Mouse (Mus musculus): ENCODE data around the gene Tmem255b.

Gene Tmem255b

DNA sequence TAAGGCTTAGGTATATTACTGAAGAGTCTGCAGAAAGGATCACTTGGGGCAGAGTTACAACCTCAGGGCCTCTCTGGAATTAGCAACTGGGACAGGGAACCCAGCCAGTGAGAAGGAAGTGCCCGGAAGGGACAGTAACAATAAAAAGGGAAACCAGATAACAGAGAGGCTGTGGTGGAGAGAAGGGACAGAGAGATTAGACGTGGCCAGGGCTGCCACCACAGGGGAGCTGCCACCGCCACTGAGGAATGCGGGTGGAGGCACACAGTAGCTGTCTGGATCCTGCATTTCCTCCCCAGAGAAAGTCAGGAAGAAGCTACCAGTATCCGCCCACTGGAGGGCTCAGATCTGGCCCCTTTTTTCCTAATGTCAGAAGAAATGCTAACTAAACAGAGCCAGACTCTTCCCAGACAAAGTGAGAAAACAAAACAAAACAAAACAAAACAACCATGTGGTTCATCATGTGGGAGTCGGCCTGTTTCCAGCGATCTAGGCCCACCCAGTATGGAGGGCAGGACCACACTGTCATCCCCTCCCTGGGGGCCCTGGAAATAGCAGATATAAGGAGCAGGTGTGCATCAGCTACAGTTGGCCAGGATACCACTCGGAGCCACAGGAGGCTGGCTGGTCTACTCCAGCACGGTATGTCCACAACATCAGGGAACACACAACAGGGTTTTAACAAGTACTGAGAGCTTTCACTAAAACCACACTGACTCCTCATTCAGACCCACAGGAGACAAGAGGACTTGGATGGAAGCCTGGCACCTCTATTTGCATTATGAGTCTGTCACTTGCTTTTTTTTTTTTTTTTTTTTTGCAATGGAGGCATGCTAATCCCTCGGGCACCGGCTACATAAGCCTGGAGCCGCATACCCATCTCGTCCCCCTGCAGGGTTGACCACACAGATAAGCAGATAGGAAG, 55.3 kb downstream of the Tmem255b start:
- no peak for ATAC-seq (ENCODE audit: insufficient number of reproducible peaks, low FRiP score, low TSS enrichment)

DNA sequence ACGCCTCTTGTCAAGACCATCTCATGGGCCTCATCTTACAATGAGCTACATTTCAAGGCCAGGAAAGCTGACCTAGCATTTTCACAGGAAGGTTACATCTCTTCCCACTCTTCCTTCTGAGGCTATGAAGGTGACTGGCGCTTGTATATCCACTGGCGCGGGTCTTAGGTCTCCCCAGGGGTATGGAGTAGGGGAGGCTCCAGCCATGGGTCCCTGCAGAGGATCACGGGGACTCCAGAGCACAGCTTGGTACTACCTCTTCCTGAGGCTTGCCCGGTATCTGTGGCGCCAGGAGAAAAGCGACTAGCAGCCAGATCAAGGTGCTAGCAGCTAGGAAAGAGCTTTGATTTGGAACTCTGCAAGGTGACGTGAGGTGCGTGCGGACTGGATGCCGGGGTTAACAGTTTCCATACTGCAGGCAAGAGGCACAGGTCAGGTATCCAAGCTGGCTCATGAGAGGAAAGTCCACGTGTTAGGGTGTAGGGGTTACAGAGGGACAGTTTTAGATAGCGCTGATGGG, 56.6 kb downstream of the Tmem255b start:
- no peak for ATAC-seq (ENCODE audit: insufficient number of reproducible peaks, low FRiP score, low TSS enrichment)

DNA sequence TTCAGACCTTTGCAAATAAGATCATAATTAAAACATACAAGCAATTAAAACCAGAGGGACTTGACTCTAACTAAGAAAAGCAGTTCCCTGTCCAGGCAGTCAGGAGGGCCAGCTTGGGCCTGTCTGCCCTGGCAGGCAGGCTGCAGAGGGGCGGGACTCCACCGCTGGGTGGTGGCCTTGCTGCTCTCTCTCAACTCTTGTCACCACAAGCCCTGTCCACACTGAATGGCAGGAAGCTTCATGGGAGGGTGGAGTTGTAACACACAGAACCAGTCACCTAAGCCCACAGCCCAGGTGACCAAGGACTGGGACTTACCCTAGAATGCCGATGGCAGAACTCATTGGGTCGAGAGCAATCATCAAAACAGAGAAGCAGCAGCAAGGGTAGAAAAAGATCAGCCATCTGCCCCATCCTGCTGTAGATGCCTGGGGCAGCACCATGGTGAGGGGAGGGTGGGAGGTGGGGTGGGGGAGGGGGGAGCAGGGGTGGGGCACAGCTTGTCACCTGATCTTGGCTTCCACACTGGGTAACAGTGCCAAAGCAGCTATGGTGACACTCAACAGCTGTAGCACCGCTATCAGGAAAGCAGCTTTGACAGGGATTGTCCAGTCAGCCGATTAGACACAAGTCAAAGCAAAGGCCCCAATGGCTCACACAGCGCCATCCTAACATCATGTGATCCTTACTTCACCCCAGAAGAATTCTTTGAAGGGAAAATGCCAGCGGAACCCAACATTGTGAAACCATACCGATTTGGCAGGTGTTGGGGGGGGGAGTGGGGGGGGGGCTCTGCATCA, 57.4 kb downstream of the Tmem255b start:
- no peak for ATAC-seq (ENCODE audit: insufficient number of reproducible peaks, low FRiP score, low TSS enrichment)

GRCm38 (mm10) chr8:13493011-13493410, 58.0 kb downstream of the Tmem255b start:
- ATAC-seq (ENCODE audit: insufficient number of reproducible peaks, low FRiP score, low TSS enrichment), result no peak

- ATAC-seq (ENCODE audit: insufficient number of reproducible peaks, low FRiP score, low TSS enrichment), result peak; percentile 81
Observed at GRCm38 (mm10) chr8:13493858-13494631, 59.1 kb downstream of the Tmem255b start, which contains the start of gene Gas6. Gene Gas6 (minus strand): TSS chr8:13494490.

GRCm38 (mm10) chr8:13501221-13501620, 66.2 kb downstream of the Tmem255b start:
- no peak for ATAC-seq (ENCODE audit: insufficient number of reproducible peaks, low FRiP score, low TSS enrichment)

DNA sequence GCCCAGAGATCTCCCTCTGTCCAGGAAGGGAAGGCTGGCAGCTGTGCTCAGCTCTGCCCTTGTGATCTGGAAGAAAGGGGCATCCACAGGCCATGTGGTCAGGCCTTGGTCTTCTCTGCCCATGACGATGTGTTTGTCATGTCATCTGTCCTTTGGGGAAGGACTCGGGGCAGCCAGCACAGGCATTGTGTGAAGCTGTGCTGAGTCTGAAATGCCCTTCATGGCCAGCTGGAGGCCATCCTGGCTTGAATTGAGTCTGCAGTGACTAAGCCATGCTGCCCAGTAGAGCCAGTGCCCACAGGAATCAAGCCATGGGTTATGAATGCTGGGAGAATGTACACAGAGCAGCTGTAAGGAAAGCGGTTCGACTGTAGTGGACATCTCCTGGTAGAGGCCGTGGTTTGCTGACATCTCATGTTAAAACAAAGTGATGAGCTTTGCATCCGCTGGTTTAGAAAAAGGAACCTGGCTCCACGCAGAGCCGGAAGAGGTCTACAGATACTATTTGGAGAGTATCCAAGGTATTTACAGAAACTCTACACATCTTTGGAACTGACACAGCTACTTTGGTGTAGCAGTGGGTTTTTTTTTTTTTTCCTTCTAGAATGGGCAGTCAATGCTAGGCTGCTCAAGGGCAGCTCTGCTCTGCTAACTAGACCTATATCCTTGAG, 69.1 kb downstream of the Tmem255b start:
- no peak for ATAC-seq (ENCODE audit: insufficient number of reproducible peaks, low FRiP score, low TSS enrichment)

- no peak for ATAC-seq (ENCODE audit: insufficient number of reproducible peaks, low FRiP score, low TSS enrichment)
Observed at GRCm38 (mm10) chr8:13504894-13505674, 70.1 kb downstream of the Tmem255b start.

- ATAC-seq (ENCODE audit: insufficient number of reproducible peaks, low FRiP score, low TSS enrichment), result no peak
Observed at GRCm38 (mm10) chr8:13506849-13507248, 71.9 kb downstream of the Tmem255b start.

DNA sequence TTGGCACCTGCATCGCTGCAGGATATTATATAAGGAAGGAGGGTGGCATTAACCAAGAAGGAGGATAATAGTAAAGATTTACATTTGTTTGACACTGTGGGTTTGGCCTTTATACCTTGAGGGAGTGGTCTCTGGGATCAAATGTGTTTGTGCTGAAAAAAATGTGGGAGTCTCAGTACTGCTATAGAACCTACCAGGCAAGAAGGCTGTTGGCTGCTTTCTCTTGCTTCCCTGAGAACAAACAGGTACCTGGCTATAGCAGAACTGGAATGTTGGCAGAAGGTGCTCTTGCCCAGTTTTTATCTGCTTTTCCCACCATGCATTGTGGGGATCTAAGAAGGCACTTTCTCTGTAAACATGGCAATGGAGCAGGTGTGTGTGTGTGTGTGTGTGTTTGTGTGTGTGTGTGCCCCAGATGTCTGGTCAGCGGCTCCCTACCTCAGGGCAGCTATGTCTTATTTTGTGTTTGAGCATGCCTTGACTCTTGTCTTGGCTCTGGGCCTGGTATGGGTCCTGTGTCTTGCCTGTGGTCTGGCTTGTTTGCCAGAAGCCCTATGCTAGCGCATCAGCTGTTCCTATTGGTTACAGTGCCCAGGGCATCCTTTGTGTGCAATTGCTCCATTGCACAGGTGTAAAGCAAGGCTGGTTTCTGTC, 72.4 kb downstream of the Tmem255b start:
- ATAC-seq (ENCODE audit: insufficient number of reproducible peaks, low FRiP score, low TSS enrichment), result no peak

DNA sequence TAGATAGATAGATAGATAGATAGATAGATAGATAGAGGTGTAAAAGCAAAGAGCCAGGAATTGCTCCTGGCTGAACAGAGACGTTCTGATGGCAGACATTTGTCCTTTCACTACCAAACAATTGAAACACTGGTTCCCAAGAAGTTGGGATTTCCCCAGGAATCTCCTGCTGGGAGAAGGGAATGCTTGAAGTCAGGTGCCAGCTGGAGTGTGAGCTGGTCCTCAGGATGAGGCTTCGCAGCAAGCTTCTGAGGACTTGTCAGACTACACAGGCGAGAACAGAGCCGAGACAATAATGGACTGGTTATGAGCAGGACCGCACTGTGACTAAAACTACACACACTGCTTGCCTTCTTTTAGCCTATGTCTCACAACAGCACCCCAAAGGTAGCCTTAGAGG, 77.0 kb downstream of the Tmem255b start:
- 0 out of 2 replicates have a peak, but pooled peaks have one; percentile 46 for ATAC-seq (ENCODE audit: insufficient number of reproducible peaks, low FRiP score, low TSS enrichment)

- ATAC-seq (ENCODE audit: insufficient number of reproducible peaks, low FRiP score, low TSS enrichment), result peak; percentile 80
Observed at GRCm38 (mm10) chr8:13512677-13513076, 77.7 kb downstream of the Tmem255b start.

- ATAC-seq (ENCODE audit: insufficient number of reproducible peaks, low FRiP score, low TSS enrichment), result no peak
Observed at GRCm38 (mm10) chr8:13513556-13514370, 78.8 kb downstream of the Tmem255b start.

GRCm38 (mm10) chr8:13516011-13516442, 81.0 kb downstream of the Tmem255b start:
- ATAC-seq (ENCODE audit: insufficient number of reproducible peaks, low FRiP score, low TSS enrichment), result no peak

GRCm38 (mm10) chr8:13516728-13517127, 81.7 kb downstream of the Tmem255b start:
- ATAC-seq (ENCODE audit: insufficient number of reproducible peaks, low FRiP score, low TSS enrichment), result no peak

GRCm38 (mm10) chr8:13517284-13517781, 82.3 kb downstream of the Tmem255b start:
- no peak for ATAC-seq (ENCODE audit: insufficient number of reproducible peaks, low FRiP score, low TSS enrichment)

Measured in cerebellum, adult (tissue).